Mouse (Mus musculus) intestine, embryonic 15.5 days (tissue): Measurements from ENCODE around the gene Scd2. TPM values are rescaled to one million over a fixed set of nuclear protein-coding genes. Genes with fewer than 3 reads are reported as not detected.
"Not testable (repeated sequence)": the region's sequence is repeated elsewhere in the genome, so short reads cannot be mapped to it uniquely, and the experiment has no call there.

Experiments used
- ATAC-seq: fragments of 200-750 bp; cut with Nextera tagmentation; 2 replicates; pipeline ENCODE4 v1.8.0; 2017; ENCODE audit warnings: moderate TSS enrichment, moderate library complexity
- H3K27ac ChIP-seq: fragments of 300-500 bp; sonication (generic); 2 replicates; pipeline ENCODE4 v1.5.1; 2015; ENCODE audit warnings: mild to moderate bottlenecking, inconsistent platforms
- H3K27me3 ChIP-seq: fragments of 300-500 bp; sonication (generic); replicated peaks from 2 replicates; pipeline ENCODE4 v1.6.1; 2015; ENCODE audit warnings: inconsistent platforms
- H3K36me3 ChIP-seq: fragments of 300-500 bp; sonication (generic); 2 replicates; pipeline ENCODE4 v1.6.1; 2015; ENCODE audit warnings: inconsistent platforms
- H3K4me1 ChIP-seq: fragments of 300-500 bp; sonication (generic); replicated peaks from 2 replicates; pipeline ENCODE4 v1.6.1; 2015; ENCODE audit warnings: inconsistent platforms
- H3K4me2 ChIP-seq: fragments of 300-500 bp; sonication (generic); replicated peaks from 2 replicates; pipeline ENCODE4 v1.6.1; 2015; ENCODE audit warnings: mild to moderate bottlenecking, inconsistent platforms
- H3K4me3 ChIP-seq: fragments of 300-500 bp; sonication (generic); replicated peaks from 2 replicates; pipeline ENCODE4 v1.5.1; 2015; ENCODE audit warnings: inconsistent platforms
- H3K9ac ChIP-seq: fragments of 300-500 bp; sonication (generic); 2 replicates; pipeline ENCODE4 v1.6.1; 2015; ENCODE audit warnings: inconsistent platforms
- H3K9me3 ChIP-seq: fragments of 300-500 bp; sonication (generic); 2 replicates; pipeline ENCODE4 v1.6.1; 2016; ENCODE audit warnings: inconsistent platforms
- WGBS: fragments of 180-500 bp; shearing (Covaris S2); methylation state at CpG from one replicate; pipeline ENCODE4 v1.1.7; 2015; 5-methylcytosine and 5-hydroxymethylcytosine counted together
- polyA plus RNA-seq: library from polyadenylated mRNA; unstranded; fragments of >200 nt; fragmentation: Nextera tagmentation; extraction: Ambion mirVana; gene quantifications from 2 replicates; pipeline ENCODE4 v1.2.1, GENCODE M21; 2015

Gene Scd2
- polyA plus RNA-seq, 1 experiment from 2014 or later, result 417 TPM

DNA sequence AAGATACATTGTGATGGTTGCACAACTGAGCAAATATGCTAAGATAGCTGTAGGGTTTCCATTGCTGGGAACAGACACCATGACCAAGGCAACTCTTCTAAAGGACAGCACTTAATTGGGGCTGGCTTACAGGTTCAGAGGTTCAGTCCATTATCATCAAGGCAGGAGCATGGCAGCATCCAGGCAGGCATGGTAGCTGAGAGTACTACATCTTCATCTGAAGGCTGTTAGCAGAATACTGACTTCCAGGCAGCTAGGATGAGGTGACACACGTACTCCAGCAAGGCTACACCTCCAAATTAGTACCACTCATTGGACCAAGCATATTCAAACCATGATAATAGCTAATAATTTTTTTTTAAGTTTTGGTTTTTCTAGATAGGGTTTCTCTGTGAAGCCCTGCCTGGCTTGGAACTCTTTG is 16.7 kb downstream of the Scd2 start:
- not testable (repeated sequence) for H3K9ac ChIP-seq, H3K4me3 ChIP-seq, ATAC-seq, H3K9me3 ChIP-seq, H3K27ac ChIP-seq, H3K27me3 ChIP-seq, H3K4me2 ChIP-seq
- Histone ChIP-seq H3K4me1 (peaks cover 18% of the 10 kb centered on the region), H3K36me3 (peaks cover 19% of the 10 kb centered on the region)
- 88% methylated on average over 1 of the region's 1 CpGs for WGBS

- Histone ChIP-seq H3K27me3 (no peaks in the 10 kb centered on the region), H3K9ac (no peak overlapping the region), H3K4me1 (peaks cover 20% of the 10 kb centered on the region), H3K36me3 (peaks cover 12% of the 10 kb centered on the region; the same call in 1 of the 2 replicates), H3K4me3 (no peak overlapping the region), H3K9me3 (no peaks in the 10 kb centered on the region), H3K4me2 (no peak overlapping the region), H3K27ac (no peak overlapping the region)
- no peak for ATAC-seq
- WGBS, result 40% methylated on average over 5 of the region's 5 CpGs
Measured at GRCm38 (mm10) chr19:44310814-44311213, 17.3 kb downstream of the Scd2 start.

DNA sequence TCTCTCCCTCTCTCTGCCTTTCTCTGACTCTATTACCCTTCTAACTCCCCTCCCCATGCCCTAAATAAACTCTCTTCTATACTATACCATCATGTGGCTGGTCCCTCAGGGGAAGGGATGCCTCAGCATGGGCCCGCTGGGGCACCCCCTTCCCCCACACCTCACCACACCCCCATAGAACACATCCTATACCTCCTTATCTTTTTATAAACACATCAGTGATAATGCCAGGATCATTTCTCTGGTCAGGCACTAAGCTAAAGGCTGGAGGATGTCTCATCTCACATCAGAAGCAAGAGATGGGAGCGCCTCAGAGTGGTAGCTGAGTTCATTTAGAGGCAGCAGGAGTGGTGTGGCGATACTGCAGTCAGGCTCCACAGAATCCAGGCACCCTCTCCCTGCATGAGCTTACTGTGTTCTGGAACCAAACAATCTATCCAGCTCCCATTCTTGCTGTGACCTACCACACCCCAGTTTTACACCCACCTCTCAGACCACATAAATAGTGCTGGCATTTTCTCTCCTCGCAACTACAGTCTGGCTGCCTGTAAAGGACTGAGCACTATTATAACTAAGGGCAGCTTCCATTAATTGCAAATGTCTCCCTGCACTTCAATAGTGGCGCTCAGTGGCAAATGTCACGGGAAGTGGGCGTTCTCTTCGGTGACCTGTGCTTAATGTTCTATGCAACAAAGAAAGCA is 18.0 kb downstream of the Scd2 start:
- no peaks in the 10 kb centered on the region for H3K9me3 ChIP-seq
- no peak overlapping the region for H3K27ac ChIP-seq
- no peaks in the 10 kb centered on the region for H3K27me3 ChIP-seq
- no peak overlapping the region for H3K4me2 ChIP-seq
- no peak for ATAC-seq
- no peak overlapping the region for H3K9ac ChIP-seq
- H3K4me1 ChIP-seq, result peaks cover 20% of the 10 kb centered on the region
- 64% methylated on average over 8 of the region's 8 CpGs for WGBS
- H3K4me3 ChIP-seq, result no peak overlapping the region
- peaks cover 7% of the 10 kb centered on the region; the same call in 1 of the 2 replicates for H3K36me3 ChIP-seq

GRCm38 (mm10) chr19:44312007-44312360 is 18.5 kb downstream of the Scd2 start:
- Histone ChIP-seq H3K9ac (no peak overlapping the region), H3K9me3 (no peaks in the 10 kb centered on the region), H3K4me2 (no peak overlapping the region), H3K4me1 (peaks cover 20% of the 10 kb centered on the region), H3K4me3 (no peak overlapping the region), H3K36me3 (0 out of 2 replicates have a peak, but pooled peaks cover 6% of the 10 kb centered on the region), H3K27me3 (no peaks in the 10 kb centered on the region), H3K27ac (no peak overlapping the region)
- WGBS, result 42% methylated on average over 4 of the region's 4 CpGs
- no peak for ATAC-seq

DNA sequence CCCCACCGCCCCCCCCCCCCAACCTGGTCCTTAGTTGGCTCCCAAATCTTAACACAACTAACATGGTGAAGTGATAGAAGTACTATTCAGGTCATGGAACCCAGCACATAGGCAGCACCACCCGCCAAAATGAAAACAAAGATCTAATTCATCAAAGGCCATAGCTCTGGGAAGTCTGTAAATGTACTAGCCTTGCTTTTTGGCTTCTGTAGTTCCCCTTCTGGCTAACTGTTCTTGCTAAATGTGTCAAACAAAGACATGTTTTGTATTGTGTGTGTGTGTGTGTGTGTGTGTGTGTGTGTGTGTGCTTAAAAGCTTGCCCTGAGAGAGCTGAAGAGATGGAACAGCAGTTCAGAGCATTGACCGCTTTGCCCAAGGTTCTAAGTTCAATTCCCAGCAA is 19.6 kb downstream of the Scd2 start:
- Histone ChIP-seq H3K9me3 (no peaks in the 10 kb centered on the region), H3K27ac (no peak overlapping the region), H3K9ac (no peak overlapping the region), H3K4me3 (no peak overlapping the region), H3K4me1 (peaks cover 20% of the 10 kb centered on the region), H3K4me2 (no peak overlapping the region), H3K36me3 (0 out of 2 replicates have a peak, but pooled peaks cover 3% of the 10 kb centered on the region), H3K27me3 (no peaks in the 10 kb centered on the region)
- 73% methylated on average over 3 of the region's 3 CpGs for WGBS
- no peak for ATAC-seq

DNA sequence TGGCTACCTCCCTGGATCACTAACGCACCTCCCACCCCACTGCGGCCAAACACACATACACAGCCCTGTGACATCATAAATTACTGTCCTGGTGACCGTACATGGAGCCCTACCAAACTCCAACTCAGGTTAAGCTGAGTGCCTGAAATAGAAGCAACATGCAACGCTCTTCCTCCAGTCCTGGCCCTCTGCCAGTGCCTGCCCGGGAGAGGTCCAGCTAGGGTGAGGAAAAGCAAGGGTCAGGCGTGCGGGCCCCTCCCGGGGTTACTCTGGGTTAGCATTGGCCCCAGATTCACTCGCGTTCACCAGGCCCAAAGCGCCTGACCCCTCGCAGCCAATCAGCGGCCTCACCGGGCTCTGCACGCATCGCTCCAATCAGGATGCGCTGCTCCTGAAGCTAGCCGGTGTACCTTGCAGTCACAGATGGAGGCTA is 20.9 kb downstream of the Scd2 start:
- H3K9me3 ChIP-seq, result no peaks in the 10 kb centered on the region
- H3K36me3 ChIP-seq, result no peaks in the 10 kb centered on the region
- H3K27me3 ChIP-seq, result no peaks in the 10 kb centered on the region
- H3K9ac ChIP-seq, result peak overlapping the region; percentile 52
- ATAC-seq, result peak; percentile 96
- peak overlapping the region; percentile 43 for H3K4me3 ChIP-seq
- 2% methylated on average over 18 of the region's 18 CpGs for WGBS
- H3K27ac ChIP-seq, result peak overlapping the region; percentile 78
- H3K4me2 ChIP-seq, result peak overlapping the region; percentile 87
- peaks cover 20% of the 10 kb centered on the region for H3K4me1 ChIP-seq

- Histone ChIP-seq H3K4me3 (peak overlapping the region; percentile 43), H3K27me3 (no peaks in the 10 kb centered on the region), H3K27ac (peak overlapping the region; percentile 78), H3K4me2 (peak overlapping the region; percentile 87), H3K9ac (peak overlapping the region; percentile 52), H3K36me3 (no peaks in the 10 kb centered on the region), H3K9me3 (no peaks in the 10 kb centered on the region), H3K4me1 (peaks cover 20% of the 10 kb centered on the region)
- WGBS, result under 1% methylated on average over 11 of the region's 11 CpGs
- peak; percentile 81 for ATAC-seq
Measured at GRCm38 (mm10) chr19:44314871-44315414, 21.5 kb downstream of the Scd2 start.

DNA sequence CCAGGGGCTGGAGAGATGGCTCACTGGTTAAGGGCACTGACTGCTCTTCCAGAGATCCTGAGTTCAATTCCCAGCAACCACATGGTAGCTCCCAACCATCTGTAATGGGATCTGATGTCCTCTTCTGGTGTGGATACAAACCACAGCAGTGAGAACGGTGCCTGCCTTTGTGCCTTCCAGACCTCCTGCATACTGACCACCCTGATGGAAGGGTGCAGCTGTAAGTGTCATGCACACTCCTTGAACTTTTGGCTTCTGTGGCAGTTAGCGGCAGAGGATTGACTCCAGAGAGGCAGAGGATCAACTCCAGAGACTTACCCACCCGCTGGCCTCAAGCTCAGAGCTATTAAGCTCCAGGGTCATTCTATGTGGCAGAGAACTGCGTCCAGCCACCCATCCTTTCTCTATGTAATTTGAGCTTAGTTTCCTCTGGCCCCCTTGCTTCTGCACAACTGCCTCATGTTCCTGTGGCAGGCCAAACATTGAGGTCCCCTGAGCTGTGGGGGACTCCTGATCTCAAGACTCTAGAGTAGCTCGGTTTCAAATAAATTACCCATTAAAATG is 23.4 kb downstream of the Scd2 start:
- Histone ChIP-seq H3K4me3 (no peak overlapping the region), H3K27ac (no peak overlapping the region), H3K27me3 (no peaks in the 10 kb centered on the region), H3K9ac (no peak overlapping the region), H3K9me3 (no peaks in the 10 kb centered on the region), H3K36me3 (no peaks in the 10 kb centered on the region), H3K4me2 (no peak overlapping the region), H3K4me1 (peaks cover 11% of the 10 kb centered on the region)
- 59% methylated on average over 5 of the region's 5 CpGs for WGBS
- no peak for ATAC-seq

GRCm38 (mm10) chr19:44317391-44317790 is 23.9 kb downstream of the Scd2 start:
- Histone ChIP-seq H3K4me3 (no peak overlapping the region), H3K4me2 (no peak overlapping the region), H3K27ac (no peak overlapping the region), H3K9me3 (no peaks in the 10 kb centered on the region), H3K4me1 (peaks cover 7% of the 10 kb centered on the region), H3K9ac (no peak overlapping the region), H3K27me3 (no peaks in the 10 kb centered on the region), H3K36me3 (no peaks in the 10 kb centered on the region)
- no peak for ATAC-seq
- WGBS, result 75% methylated on average over 5 of the region's 5 CpGs

- no peaks in the 10 kb centered on the region for H3K36me3 ChIP-seq
- H3K4me3 ChIP-seq, result no peak overlapping the region
- no peaks in the 10 kb centered on the region for H3K9me3 ChIP-seq
- H3K27me3 ChIP-seq, result no peaks in the 10 kb centered on the region
- H3K9ac ChIP-seq, result no peak overlapping the region
- H3K27ac ChIP-seq, result no peak overlapping the region
- no peak overlapping the region for H3K4me2 ChIP-seq
- H3K4me1 ChIP-seq, result peaks cover 7% of the 10 kb centered on the region
- no peak for ATAC-seq
Measured at GRCm38 (mm10) chr19:44318545-44318944, 25.1 kb downstream of the Scd2 start.

GRCm38 (mm10) chr19:44320316-44320715 is 26.8 kb downstream of the Scd2 start:
- WGBS, result 86% methylated on average over 3 of the region's 3 CpGs
- Histone ChIP-seq H3K4me3 (no peak overlapping the region), H3K9me3 (no peaks in the 10 kb centered on the region), H3K27me3 (no peaks in the 10 kb centered on the region), H3K9ac (no peak overlapping the region), H3K4me2 (no peak overlapping the region), H3K4me1 (no peaks in the 10 kb centered on the region), H3K36me3 (no peaks in the 10 kb centered on the region), H3K27ac (no peak overlapping the region)
- no peak for ATAC-seq

DNA sequence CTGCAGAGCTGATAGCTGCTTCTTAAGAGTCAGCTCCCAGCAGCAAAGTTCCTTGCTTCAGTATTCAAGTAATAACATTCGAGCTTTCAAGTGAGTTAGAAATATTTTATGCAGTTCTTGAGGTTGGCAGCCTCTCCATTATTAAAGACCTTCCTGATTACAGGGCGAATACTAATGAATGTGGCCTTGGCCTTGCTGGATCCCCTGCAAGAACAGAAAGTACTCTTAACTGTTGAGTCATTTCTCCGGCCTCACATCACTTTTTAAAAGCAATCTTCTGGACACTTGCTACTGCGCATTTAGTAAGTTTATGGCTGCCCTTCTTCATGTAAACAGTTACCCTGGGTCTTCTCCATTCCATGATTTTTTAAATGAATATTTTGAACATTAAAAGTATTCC is 27.7 kb downstream of the Scd2 start:
- H3K27ac ChIP-seq, result no peak overlapping the region
- H3K36me3 ChIP-seq, result no peaks in the 10 kb centered on the region
- H3K4me3 ChIP-seq, result no peak overlapping the region
- WGBS, result 67% methylated on average over 4 of the region's 4 CpGs
- H3K9me3 ChIP-seq, result peaks cover 1% of the 10 kb centered on the region; the same call in 1 of the 2 replicates
- H3K4me2 ChIP-seq, result no peak overlapping the region
- ATAC-seq, result no peak
- no peaks in the 10 kb centered on the region for H3K4me1 ChIP-seq
- H3K9ac ChIP-seq, result no peak overlapping the region
- H3K27me3 ChIP-seq, result no peaks in the 10 kb centered on the region

- Histone ChIP-seq H3K4me3 (no peak overlapping the region), H3K36me3 (no peaks in the 10 kb centered on the region), H3K4me2 (no peak overlapping the region), H3K9ac (no peak overlapping the region), H3K4me1 (no peaks in the 10 kb centered on the region), H3K27me3 (no peaks in the 10 kb centered on the region), H3K9me3 (peaks cover 3% of the 10 kb centered on the region; the same call in 1 of the 2 replicates), H3K27ac (no peak overlapping the region)
- 54% methylated on average over 2 of the region's 2 CpGs for WGBS
- ATAC-seq, result no peak
Measured at GRCm38 (mm10) chr19:44321631-44322030, 28.2 kb downstream of the Scd2 start.
